Mouse (Mus musculus) bone marrow, adult 2 months (tissue): ENCODE data around the gene Dph2.

Experiments
- CTCF ChIP-seq: fragments of 200-500 bp; IDR thresholded peaks from 2 replicates; pipeline ENCODE4 v1.5.1; 2011; ENCODE audit warnings: low read length, control low read depth; ENCODE audit not compliant: control insufficient read depth, insufficient read depth
- POLR2A ChIP-seq: fragments of 200-500 bp; IDR thresholded peaks from 2 replicates; pipeline ENCODE4 v1.6.1; 2011; ENCODE audit warnings: low read depth, mild to moderate bottlenecking, control low read depth, low read length, borderline replicate concordance; ENCODE audit not compliant: control insufficient read depth

GRCm38 (mm10) chr4:117885994-117886393 is 5.8 kb downstream of the Dph2 start:
- TF ChIP-seq POLR2A (no peak), CTCF (no peak)
